Mouse (Mus musculus): ENCODE results near the gene C2cd3. TPM values are rescaled to one million over a fixed set of nuclear protein-coding genes. Genes with fewer than 3 reads are reported as not detected.

Gene C2cd3
- polyA plus RNA-seq, 1 experiment = 6.0 TPM

DNA sequence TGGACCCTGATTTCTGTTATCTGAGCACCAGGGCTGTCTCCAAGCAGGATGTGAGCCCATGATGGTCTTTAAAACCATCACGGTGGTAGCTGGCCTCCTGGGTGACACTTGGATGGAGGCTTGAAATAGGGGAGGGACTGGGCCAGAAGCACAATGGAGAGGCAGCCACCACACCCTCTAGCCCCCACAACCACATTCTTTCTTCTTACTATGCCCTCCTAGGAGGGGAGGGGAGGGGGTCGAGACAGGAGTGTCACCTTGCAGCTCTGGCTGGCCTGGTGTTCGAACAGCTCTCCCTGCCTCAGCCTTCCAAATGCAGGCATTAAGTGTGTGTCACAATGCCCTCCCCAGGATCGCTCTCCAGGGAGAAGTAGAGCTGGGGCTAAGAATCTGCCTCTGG, 125.4 kb downstream of the C2cd3 start:
- H3K36me3 ChIP-seq (ENCODE audit: control insufficient read depth, insufficient read depth) = no peaks in the 10 kb centered on the region
- TF ChIP-seq E2F4 (IDR thresholded peaks at IDR 0.05; ENCODE audit: insufficient read depth) = no peak
- TF ChIP-seq MYOG (IDR thresholded peaks at IDR 0.05; ENCODE audit: control insufficient read depth in 1 of 3, insufficient read depth in 1 of 3, insufficient read length in 2 of 3, low read depth in 2 of 3) = no peak
- no peak for TF ChIP-seq MAX (IDR thresholded peaks at IDR 0.05; ENCODE audit: low read depth)
- no peak for TF ChIP-seq USF1 (IDR thresholded peaks at IDR 0.05; ENCODE audit: low read depth)
- H3K4me2 ChIP-seq (ENCODE audit: low read depth) = no peak overlapping the region
- no peaks in the 10 kb centered on the region for H3K79me2 ChIP-seq (ENCODE audit: control insufficient read depth, insufficient read depth)
- no peaks in the 10 kb centered on the region for H3K27me3 ChIP-seq (ENCODE audit: control insufficient read depth, insufficient read depth, insufficient read length)
- no peak overlapping the region for H3K4me3 ChIP-seq
- no peak overlapping the region for H3ac ChIP-seq (ENCODE audit: control insufficient read depth, insufficient read length)

DNA sequence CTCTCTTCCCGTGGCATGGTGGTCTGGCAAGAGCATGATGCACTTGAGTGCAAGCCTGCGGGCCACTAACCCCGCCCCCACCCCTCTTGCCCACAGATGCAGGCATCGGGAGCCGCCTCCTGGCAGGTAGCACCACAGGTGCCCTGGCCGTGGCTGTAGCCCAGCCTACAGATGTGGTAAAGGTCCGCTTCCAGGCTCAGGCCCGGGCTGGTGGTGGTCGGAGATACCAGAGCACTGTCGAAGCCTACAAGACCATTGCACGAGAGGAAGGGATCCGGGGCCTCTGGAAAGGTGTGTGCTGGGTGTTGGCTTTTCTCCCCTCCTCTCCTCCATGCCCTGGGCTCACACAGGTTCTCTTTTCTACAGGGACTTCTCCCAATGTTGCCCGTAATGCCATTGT, 125.9 kb downstream of the C2cd3 start:
- H3K79me2 ChIP-seq (ENCODE audit: control insufficient read depth, insufficient read depth) = no peaks in the 10 kb centered on the region
- TF ChIP-seq POLR2A (IDR thresholded peaks at IDR 0.05; ENCODE audit: insufficient read length, low read depth) (no peak), REST (IDR thresholded peaks at IDR 0.05; ENCODE audit: insufficient read depth, insufficient read length) (no peak), E2F4 (IDR thresholded peaks at IDR 0.05; ENCODE audit: insufficient read depth) (no peak), TCF3 (IDR thresholded peaks at IDR 0.05; ENCODE audit: insufficient read length, low read depth) (no peak), MYOD1 (IDR thresholded peaks at IDR 0.05; ENCODE audit: control insufficient read depth in 1 of 3, insufficient read length in 2 of 3, low read depth in 2 of 3) (no peak), USF1 (IDR thresholded peaks at IDR 0.05; ENCODE audit: low read depth) (no peak), MAX (IDR thresholded peaks at IDR 0.05; ENCODE audit: low read depth) (no peak), SRF (IDR thresholded peaks at IDR 0.05; ENCODE audit: control insufficient read depth, insufficient read length, low read depth) (no peak), POLR2AphosphoS2 (IDR thresholded peaks at IDR 0.05; ENCODE audit: insufficient read length, low read depth) (no peak), CEBPB (IDR thresholded peaks at IDR 0.05; ENCODE audit: insufficient read depth, poor library complexity, severe bottlenecking) (no peak), TCF12 (IDR thresholded peaks at IDR 0.05; ENCODE audit: insufficient read depth, poor library complexity, severe bottlenecking) (no peak), MYOG (IDR thresholded peaks at IDR 0.05; ENCODE audit: control insufficient read depth in 1 of 3, insufficient read depth in 1 of 3, insufficient read length in 2 of 3, low read depth in 2 of 3) (no peak)
- no peak overlapping the region for H3ac ChIP-seq (ENCODE audit: control insufficient read depth, insufficient read length)
- H3K4me2 ChIP-seq (ENCODE audit: low read depth) = no peak overlapping the region
- H3K4me3 ChIP-seq = no peak overlapping the region
- no peaks in the 10 kb centered on the region for H3K36me3 ChIP-seq (ENCODE audit: control insufficient read depth, insufficient read depth)
- H3K27me3 ChIP-seq (ENCODE audit: control insufficient read depth, insufficient read depth, insufficient read length) = no peaks in the 10 kb centered on the region

DNA sequence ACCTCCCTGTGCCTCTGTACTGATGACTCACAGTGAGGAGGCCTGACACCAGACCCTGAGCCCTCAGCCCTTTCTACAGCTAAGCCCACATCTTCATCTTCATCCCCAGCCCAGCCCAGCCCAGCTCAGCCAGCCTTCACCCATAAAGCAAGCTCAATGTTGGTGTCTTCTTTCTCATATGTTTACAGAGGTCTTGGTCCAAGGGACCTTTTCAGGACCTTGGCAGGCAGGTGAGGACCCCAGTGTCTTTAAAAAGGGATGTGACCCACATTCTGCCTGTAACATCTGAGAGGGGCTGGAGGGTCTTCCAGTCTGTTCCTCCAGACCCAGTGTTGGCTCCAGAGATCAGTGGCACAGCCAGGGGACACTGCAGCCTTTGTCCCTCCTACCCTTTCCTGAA, 127.4 kb downstream of the C2cd3 start:
- Histone ChIP-seq H3K79me2 (ENCODE audit: control insufficient read depth, insufficient read depth) (no peaks in the 10 kb centered on the region), H3K27me3 (ENCODE audit: control insufficient read depth, insufficient read depth, insufficient read length) (no peaks in the 10 kb centered on the region), H3K4me2 (ENCODE audit: low read depth) (no peak overlapping the region), H3K4me3 (no peak overlapping the region), H3K36me3 (ENCODE audit: control insufficient read depth, insufficient read depth) (no peaks in the 10 kb centered on the region), H3ac (ENCODE audit: control insufficient read depth, insufficient read length) (no peak overlapping the region)
- TF ChIP-seq CEBPB (IDR thresholded peaks at IDR 0.05; ENCODE audit: insufficient read depth, poor library complexity, severe bottlenecking) (no peak), MYOD1 (IDR thresholded peaks at IDR 0.05; ENCODE audit: control insufficient read depth in 1 of 3, insufficient read length in 2 of 3, low read depth in 2 of 3) (no peak), POLR2A (IDR thresholded peaks at IDR 0.05; ENCODE audit: insufficient read length, low read depth) (no peak), MYOG (IDR thresholded peaks at IDR 0.05; ENCODE audit: control insufficient read depth in 1 of 3, insufficient read depth in 1 of 3, insufficient read length in 2 of 3, low read depth in 2 of 3) (no peak), TCF12 (IDR thresholded peaks at IDR 0.05; ENCODE audit: insufficient read depth, poor library complexity, severe bottlenecking) (no peak), SRF (IDR thresholded peaks at IDR 0.05; ENCODE audit: control insufficient read depth, insufficient read length, low read depth) (no peak), POLR2AphosphoS2 (IDR thresholded peaks at IDR 0.05; ENCODE audit: insufficient read length, low read depth) (no peak), USF1 (IDR thresholded peaks at IDR 0.05; ENCODE audit: low read depth) (no peak), E2F4 (IDR thresholded peaks at IDR 0.05; ENCODE audit: insufficient read depth) (no peak), MAX (IDR thresholded peaks at IDR 0.05; ENCODE audit: low read depth) (no peak), TCF3 (IDR thresholded peaks at IDR 0.05; ENCODE audit: insufficient read length, low read depth) (no peak)

DNA sequence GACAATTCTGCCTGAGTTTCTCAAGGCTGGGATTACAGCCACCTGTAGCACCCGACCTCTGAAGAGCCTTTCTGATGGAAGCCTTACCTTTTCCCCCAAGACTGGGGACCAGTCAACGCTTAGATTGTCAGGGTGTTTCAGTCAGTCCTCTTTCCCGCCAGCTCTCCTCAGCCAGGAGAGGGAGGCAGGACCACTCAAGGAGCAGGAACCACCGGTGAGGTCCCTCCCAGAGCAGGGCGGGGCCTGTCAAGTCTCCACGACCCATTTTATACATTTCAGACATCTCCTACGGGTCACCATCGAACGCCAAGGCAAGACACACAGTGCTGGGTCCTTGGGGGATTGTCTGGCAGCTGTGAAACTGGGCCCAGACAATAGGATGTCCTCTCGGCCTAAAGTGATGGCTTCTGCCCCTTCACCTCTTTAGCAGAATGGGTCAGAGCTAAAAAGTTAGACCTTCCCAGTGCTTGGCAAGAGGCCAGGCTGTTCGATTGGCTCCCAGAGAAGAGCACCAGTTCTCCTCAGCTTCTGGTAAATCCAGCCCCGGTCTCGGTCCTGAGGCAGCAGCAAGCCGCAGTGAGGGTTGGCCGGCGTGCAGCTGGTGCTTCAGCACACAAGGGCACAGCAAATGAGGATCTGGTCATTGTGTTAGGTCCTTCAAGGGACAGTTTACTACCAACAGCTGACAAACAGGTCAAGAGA, 128.4 kb downstream of the C2cd3 start:
- Histone ChIP-seq H3K4me3 (no peak overlapping the region), H3K79me2 (ENCODE audit: control insufficient read depth, insufficient read depth) (no peaks in the 10 kb centered on the region), H3K36me3 (ENCODE audit: control insufficient read depth, insufficient read depth) (no peaks in the 10 kb centered on the region), H3ac (ENCODE audit: control insufficient read depth, insufficient read length) (no peak overlapping the region), H3K4me2 (ENCODE audit: low read depth) (no peak overlapping the region), H3K27me3 (ENCODE audit: control insufficient read depth, insufficient read depth, insufficient read length) (no peaks in the 10 kb centered on the region)
- TF ChIP-seq TCF12 (IDR thresholded peaks at IDR 0.05; ENCODE audit: insufficient read depth, poor library complexity, severe bottlenecking) (no peak), SRF (IDR thresholded peaks at IDR 0.05; ENCODE audit: control insufficient read depth, insufficient read length, low read depth) (no peak), MYOD1 (IDR thresholded peaks at IDR 0.05; ENCODE audit: control insufficient read depth in 1 of 3, insufficient read length in 2 of 3, low read depth in 2 of 3) (peak in 1 of 3 experiments; percentile 10), USF1 (IDR thresholded peaks at IDR 0.05; ENCODE audit: low read depth) (no peak)

DNA sequence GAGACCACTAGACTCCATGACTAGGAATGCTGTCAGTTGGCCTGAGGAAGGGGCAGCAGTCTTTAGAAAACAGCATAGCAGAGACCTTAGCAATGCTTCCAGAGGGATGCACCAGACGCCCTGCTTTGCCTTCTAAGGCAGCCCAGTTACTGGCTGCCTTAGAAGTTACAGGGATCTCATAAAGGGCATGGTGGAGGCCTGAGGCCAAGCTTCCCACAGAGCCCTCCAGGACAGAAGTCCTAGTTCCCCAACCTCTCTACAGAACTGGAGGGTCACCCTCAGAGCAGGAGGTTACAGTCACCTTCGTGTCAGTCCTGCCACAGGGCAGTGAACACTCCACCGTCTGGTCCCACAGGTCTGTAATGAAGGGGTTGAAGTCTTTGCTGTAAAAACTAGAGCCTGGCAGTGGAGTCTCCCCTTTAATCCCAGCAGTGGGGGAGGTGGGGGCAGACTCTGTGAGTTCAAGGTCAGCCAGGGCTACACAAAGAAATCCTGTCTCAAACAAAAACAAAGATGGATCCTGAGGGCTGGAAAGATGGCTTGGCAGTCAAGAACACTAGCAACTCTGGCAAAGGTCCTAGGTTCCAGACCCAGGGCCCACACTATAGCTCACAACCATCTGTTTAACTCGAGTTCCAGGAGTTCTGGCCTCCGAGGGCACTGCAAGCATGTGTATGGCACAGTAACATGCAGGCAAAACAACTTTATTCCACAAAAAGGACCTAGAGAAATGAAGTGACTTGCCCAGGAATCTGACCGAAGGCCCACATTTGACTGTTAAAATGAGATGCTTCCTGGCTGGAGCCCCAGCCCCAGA, 129.2 kb downstream of the C2cd3 start:
- H3K4me3 ChIP-seq = no peak overlapping the region
- no peak overlapping the region for H3K4me2 ChIP-seq (ENCODE audit: low read depth)
- TF ChIP-seq POLR2AphosphoS2 (IDR thresholded peaks at IDR 0.05; ENCODE audit: insufficient read length, low read depth) (peak; percentile 46), POLR2A (IDR thresholded peaks at IDR 0.05; ENCODE audit: insufficient read length, low read depth) (no peak)
- H3K27me3 ChIP-seq (ENCODE audit: control insufficient read depth, insufficient read depth, insufficient read length) = no peaks in the 10 kb centered on the region
- H3K36me3 ChIP-seq (ENCODE audit: control insufficient read depth, insufficient read depth) = no peaks in the 10 kb centered on the region
- H3K79me2 ChIP-seq (ENCODE audit: control insufficient read depth, insufficient read depth) = no peaks in the 10 kb centered on the region
- H3ac ChIP-seq (ENCODE audit: control insufficient read depth, insufficient read length) = no peak overlapping the region
